Mouse (Mus musculus) layer of hippocampus, adult 2 months (tissue): ENCODE results near the gene Ptprm. TPM values are rescaled to one million over a fixed set of nuclear protein-coding genes. Genes with fewer than 3 reads are reported as not detected.

Experiments used
- DNase-seq, 2 experiments: peaks; one replicate each; pipeline ENCODE4 v3.0.0; 2022; ENCODE audit warnings: low spot score in 2 of 2
- H3K27ac ChIP-seq: fragments of 200-600 bp; 2 replicates; pipeline ENCODE4 v1.8.1; 2022
- H3K4me3 ChIP-seq: fragments of 200-600 bp; 2 replicates; pipeline ENCODE4 v1.8.1; 2022; ENCODE audit warnings: mild to moderate bottlenecking
- CTCF ChIP-seq: fragments of 200-600 bp; conservative IDR thresholded peaks from 2 replicates; pipeline ENCODE4 v1.8.1; 2022; ENCODE audit warnings: antibody characterized with exemption, mild to moderate bottlenecking, moderate library complexity
- total RNA-seq, 2 experiments: library from RNA; stranded (reverse); gene quantifications; 2 replicates each; pipeline ENCODE4 v1.2.3; 2021

The Ptprm gene
- total RNA-seq, 2 experiments from 2014 or later: 21.1 to 26.4 TPM

DNA sequence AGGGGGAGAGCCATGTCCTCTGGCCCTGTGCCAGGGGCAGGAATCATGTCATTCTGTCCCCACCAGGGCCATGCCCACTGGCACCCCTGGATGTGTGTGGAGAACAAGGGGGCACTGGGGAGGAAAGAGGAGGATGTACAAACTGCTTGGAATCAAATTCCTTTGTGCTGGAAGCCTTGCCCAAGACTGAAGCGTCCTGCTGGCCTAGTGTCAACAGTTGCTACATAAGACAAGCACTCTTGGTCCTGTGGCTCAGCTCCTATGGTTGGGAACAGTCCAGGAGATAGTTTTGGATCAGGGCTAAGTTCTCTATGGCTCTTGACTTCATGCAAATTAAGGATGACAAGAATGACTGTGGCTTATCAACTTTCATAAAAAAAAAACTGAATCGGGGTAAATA, 188.4 kb downstream of the Ptprm start:
- no peak for DNase-seq
- no peak for TF ChIP-seq CTCF
- no peak overlapping the region for H3K27ac ChIP-seq
- no peak overlapping the region for H3K4me3 ChIP-seq

DNA sequence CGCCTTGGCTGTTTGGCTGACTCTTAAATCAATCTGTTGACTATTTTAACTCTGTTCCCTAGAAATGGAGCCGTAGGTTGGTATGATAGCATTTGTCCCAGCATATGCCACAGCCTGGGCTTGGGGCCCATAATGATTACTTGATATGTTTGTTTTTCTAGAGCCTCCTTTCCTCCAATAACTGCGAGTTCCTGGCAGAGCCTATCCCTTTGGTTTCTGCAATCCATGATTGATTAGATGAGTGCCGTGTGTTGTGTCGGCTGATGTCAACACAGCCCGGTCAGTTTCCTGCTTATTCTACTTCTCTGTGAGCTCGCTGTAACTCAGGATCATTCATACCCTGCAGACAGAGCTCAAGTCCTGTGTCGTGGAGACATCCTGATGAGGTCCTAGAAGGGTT, 194.6 kb downstream of the Ptprm start:
- peak; percentile 47 to 68 for DNase-seq
- H3K4me3 ChIP-seq: no peak overlapping the region
- H3K27ac ChIP-seq: no peak overlapping the region
- TF ChIP-seq CTCF: no peak

DNA sequence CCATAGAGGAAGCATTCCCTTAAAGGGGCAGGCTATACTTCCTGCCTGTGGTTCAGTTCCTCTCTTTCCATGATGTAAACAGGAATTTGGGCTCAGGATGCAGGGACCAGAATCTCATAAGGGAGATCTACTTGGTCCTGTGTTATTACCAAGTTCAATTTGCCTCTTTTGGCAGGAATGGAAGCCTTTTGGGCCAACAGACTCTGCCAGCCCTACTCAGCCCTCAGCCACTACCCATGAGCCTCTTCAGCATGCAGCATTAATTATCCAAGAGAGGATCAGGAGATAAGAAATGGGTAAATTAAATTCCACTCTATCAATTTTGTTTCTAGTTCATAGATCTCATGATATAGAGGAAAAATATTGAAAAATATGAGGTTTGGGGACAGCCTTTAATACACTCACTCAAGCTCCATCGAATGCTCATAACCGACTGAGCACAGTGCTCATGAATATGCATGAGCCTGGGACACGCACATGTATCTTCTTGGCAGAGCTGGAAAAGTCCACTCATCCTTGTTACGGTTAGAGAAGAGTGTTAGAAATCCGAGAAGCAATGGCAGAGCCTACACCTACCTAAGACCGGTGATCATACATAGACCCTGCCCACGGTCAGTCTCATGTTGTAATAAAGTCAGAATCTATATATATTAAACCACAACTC, 197.0 kb downstream of the Ptprm start:
- H3K4me3 ChIP-seq: no peak overlapping the region
- no peak for DNase-seq
- no peak for TF ChIP-seq CTCF
- no peak overlapping the region for H3K27ac ChIP-seq

DNA sequence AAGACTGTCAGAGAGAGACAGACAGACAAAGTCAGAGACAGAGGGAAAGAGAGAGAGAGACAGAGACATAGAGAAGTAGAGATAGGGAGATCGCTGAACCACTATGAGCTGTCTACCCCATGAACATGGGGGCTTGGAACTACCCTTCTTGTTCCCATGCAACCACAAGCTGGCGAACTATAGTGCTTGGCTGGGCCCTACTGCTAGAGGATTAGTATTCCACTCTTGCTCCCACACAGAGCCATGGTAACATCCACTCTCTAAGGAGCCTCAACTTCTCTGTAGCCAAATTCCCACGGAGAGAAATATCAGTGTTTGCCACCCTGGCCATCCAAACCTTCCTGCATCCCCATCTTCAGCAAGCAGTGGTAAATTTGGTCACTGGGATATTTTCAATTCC, 202.0 kb downstream of the Ptprm start:
- no peak for DNase-seq
- Histone ChIP-seq H3K4me3 (no peak overlapping the region), H3K27ac (no peak overlapping the region)
- no peak for TF ChIP-seq CTCF

DNA sequence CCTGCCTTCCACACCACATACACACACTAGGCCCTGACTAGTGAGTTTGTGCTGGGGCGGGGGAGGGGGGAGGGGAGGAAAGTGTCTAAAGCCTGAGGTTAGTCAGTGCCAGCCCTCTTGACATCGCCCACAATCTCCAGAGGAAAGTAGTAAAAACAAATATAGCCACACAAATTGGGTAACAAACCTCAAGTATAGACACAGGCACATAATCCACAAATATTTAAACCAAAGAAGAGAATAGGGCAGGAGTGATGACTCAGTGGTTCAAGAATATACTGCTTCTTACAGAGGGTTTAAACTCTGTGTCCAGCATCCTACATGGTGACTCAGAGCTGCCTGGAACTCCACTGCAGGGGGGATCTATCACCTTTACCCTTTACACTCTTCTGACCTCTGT, 203.8 kb downstream of the Ptprm start:
- Histone ChIP-seq H3K4me3 (no peak overlapping the region), H3K27ac (no peak overlapping the region)
- no peak for TF ChIP-seq CTCF
- DNase-seq: no peak

DNA sequence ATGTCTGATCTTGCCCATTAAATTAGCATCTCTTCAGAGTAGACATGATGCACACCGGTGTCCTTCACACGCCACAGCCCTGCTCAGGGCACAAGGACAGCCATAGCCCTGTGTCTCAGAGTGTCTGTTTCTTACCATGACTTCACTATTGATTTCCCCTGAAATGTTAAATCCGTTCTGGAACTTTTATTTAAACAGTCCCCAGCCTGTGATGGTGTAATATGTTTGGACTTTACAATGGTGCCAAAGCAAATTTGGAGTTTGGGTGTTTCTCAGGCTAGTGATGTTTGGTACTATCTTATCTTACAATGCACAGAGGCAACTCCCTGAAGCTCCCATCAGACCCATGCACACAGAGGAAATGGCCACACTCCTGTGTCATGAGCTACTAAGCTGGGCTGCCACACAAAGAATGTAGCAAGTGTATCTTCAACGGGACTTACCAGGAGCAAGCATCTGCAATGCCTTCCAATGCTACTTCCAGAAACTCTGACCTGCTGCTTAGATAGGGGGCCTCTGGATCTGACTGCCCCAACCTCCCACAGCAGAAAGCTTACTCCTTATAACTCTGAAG, 212.0 kb downstream of the Ptprm start:
- DNase-seq: no peak
- Histone ChIP-seq H3K4me3 (no peak overlapping the region), H3K27ac (no peak overlapping the region)
- no peak for TF ChIP-seq CTCF

DNA sequence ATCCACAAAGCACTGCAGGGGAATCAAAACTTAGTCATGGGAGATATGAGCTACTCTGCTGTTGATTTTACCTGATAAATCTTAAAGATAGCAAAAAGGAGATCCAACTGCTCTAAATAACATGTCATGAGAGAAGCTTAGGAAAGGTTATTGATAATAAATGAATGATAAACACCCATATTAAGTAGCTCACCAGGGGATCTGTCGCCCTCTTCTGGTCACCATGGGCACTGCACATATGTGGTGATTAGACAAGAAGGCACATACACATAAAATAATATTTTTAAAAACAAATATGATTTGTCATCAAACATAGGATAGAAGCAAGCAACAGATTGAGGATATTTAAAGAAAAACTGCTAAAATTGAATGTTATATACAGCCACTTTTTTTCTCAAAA, 213.8 kb downstream of the Ptprm start:
- DNase-seq: peak in 1 of 2 experiments; percentile 30
- TF ChIP-seq CTCF: peak; percentile 83
- Histone ChIP-seq H3K27ac (no peak overlapping the region), H3K4me3 (no peak overlapping the region)

DNA sequence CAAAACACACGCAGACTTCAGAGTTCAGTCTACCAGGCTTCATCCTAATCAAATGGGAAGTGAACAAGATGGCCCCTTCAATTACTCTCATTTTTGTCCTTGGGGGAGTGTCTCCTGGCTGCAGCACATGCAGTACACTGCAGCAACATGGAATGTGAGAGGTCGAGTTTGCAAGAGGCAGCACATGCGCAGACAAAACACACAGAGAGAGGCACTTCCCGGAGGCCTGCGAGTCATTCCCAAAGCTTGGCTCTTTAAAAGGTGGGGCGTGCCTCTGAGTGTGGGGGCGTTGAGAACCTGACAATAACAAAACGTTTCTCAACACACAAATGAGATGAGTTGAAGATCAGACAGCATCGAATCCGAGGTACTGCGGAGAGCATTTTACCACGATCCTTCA, 215.3 kb downstream of the Ptprm start:
- TF ChIP-seq CTCF: no peak
- Histone ChIP-seq H3K4me3 (no peak overlapping the region), H3K27ac (no peak overlapping the region)
- DNase-seq: no peak

DNA sequence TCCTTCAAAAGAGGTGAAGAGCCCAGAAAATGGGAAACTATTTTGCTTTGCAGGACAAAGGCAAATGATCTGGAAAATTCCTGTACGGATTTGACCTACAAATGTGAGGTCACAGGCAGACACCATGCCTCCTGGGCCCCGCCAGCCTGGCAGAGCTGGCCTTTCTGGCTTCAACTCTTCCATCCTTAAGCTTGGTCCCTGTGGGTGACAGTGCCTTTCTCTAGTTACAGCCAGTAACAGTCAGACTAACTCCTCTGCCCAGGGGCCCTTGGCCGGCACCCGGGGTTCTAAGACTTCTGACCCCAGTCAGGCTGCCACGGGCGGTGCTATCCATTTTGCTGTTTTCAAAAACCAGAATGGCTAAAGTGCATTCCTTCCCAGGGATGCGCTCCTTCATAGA, 217.4 kb downstream of the Ptprm start:
- TF ChIP-seq CTCF: no peak
- Histone ChIP-seq H3K27ac (0 out of 2 replicates have a peak overlapping the region, but pooled peaks have one; percentile 14), H3K4me3 (no peak overlapping the region)
- DNase-seq: no peak

DNA sequence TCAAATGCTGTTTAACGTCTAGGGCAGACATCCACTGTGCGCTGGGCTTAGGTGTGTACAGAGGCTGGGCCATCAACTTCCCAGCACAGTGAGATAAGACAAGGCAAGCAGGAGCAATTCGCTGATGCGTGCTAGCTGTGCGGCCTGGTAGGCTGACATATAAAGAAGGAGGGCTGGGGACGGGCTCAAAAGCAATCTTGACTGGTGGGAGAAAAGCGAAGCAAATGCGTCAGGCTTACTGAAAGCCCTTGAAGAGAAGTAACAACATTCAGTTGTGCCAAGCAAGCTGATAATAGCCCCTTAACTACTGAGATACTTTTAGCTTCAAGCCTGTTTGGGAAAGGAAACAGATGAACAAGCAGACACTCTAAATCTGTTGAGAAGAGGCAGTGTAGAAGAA, 217.8 kb downstream of the Ptprm start:
- Histone ChIP-seq H3K4me3 (no peak overlapping the region), H3K27ac (0 out of 2 replicates have a peak overlapping the region, but pooled peaks have one; percentile 14)
- TF ChIP-seq CTCF: no peak
- DNase-seq: no peak

DNA sequence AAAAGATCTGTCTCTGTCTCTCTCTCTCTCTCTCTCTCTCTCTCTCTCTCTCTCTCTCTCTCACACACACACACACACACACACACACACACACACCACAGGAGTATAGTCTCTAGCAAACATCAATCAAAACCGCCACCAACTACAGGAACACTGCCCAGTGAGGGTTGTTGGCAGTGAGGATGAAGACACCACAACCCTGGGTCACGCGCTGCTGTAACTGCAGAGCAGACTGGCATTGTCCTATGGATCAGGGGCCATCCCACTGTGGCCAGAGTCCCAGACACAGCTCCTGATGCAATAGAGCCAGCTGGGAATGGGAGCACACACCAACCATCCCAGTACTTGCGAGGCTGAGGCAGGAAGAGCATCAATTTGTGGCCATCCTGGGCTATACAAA, 220.0 kb downstream of the Ptprm start:
- DNase-seq: no peak
- Histone ChIP-seq H3K4me3 (no peak overlapping the region), H3K27ac (no peak overlapping the region)
- no peak for TF ChIP-seq CTCF

DNA sequence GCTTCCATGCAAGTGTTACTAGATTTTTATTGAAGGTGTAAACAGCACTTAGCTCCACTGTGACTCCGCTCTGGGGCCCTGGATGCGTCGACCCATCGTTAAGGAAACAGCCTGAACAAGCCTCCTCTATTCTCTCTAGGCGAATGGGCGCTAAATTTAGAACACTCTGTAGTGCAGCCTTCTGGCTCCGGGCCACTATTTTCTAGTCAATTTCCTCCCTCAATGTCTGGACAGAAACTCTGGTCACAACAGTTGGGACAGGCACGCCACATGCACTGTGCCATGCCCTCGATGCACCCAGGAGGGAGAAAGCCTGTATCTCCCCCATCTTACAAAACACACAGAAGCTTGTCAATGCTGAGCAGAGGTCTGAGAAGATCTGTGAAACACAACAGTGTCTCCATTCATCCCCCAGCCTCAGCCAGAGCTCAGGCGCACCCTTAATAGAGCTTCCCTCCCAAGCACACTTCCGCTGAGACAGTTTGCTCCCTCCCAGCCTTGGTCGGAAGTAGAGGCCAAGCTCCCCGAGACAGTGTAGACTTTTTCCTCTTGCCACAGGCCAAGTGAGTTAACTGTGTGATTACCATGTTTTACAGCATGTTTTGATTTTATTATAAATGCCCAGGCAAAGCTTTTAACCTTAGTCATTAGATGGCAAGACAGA, 220.7 kb downstream of the Ptprm start:
- Histone ChIP-seq H3K27ac (peak overlapping the region; percentile 67), H3K4me3 (no peak overlapping the region)
- DNase-seq: no peak
- TF ChIP-seq CTCF: no peak

DNA sequence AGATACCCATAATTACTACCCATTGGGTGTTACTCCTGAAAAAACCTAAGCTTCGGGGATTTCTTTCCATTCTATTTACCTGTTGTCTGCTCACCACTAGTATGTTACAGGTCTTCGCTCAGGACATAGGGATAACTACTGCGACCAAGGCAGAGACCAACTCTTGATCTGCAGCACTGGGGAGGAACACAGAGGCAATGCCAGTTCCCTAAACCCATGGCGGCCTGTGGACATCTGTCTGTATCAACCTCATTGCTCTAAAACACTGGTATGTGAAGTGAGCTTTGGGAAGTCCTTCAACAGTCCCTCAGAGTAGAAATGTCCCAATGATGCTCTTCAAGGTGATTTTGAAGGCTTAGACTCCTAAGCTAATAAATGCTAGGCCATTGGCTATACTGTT, 221.2 kb downstream of the Ptprm start:
- no peak for TF ChIP-seq CTCF
- DNase-seq: no peak
- H3K27ac ChIP-seq: peak overlapping the region; percentile 67; the same call in 1 of the 2 replicates
- H3K4me3 ChIP-seq: no peak overlapping the region

DNA sequence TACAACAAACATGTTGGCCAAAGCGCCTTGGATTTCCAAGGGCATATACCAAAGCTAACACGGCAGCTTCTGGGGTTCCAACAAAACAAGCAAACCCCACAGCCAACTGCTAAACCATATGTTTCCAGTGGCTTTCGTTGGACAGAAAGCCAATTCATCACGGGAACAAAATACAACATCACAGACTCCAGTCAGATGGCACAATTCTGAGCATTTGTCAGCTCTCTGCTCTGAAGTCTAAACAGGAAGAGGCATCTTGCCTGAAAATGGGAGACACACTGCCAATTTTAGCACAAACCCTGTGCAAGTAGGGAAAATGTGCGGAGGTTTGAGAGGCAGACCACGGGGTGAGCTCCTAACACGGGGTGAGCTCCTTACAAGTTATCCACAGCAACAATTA, 226.7 kb downstream of the Ptprm start:
- H3K27ac ChIP-seq: no peak overlapping the region
- peak; percentile 55 to 72 for DNase-seq
- H3K4me3 ChIP-seq: no peak overlapping the region
- no peak for TF ChIP-seq CTCF
